Mouse (Mus musculus) lung, postnatal 14 days (tissue): Measurements from ENCODE around the gene Lpgat1.

ENCODE experiments used
- DNase-seq: peaks from one replicate; pipeline ENCODE4 v3.0.0; 2021

Lpgat1 gene

GRCm38 (mm10) chr1:191717601-191718498 lies at the start of gene Lpgat1:
TSS of gene Lpgat1 (plus strand) at chr1:191717834.
- DNase-seq, result peak; percentile 85

GRCm38 (mm10) chr1:191668030-191668429 lies 49.6 kb upstream of the Lpgat1 start:
- no peak for DNase-seq

DNA sequence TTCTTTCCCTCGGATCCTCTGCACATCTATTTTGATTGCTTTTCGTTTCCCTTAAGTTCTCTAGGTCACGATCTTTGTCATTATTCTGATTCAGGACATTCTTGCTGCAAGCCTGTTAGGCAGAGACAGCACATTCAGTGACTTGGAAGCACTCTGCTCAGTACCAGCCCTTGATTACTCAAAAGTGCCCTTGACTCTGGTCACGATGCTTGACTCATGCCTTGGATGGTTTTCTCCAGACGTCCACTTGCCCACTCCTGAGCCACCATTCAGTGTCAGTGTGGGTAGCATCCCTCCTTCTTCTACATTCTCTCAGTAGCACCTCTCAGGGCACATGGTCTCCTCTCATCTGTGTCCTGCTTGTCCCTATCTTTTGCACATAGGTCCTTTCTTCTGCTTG lies 43.6 kb upstream of the Lpgat1 start:
- DNase-seq, result no peak

GRCm38 (mm10) chr1:191681633-191682032 lies 36.0 kb upstream of the Lpgat1 start:
- no peak for DNase-seq

DNA sequence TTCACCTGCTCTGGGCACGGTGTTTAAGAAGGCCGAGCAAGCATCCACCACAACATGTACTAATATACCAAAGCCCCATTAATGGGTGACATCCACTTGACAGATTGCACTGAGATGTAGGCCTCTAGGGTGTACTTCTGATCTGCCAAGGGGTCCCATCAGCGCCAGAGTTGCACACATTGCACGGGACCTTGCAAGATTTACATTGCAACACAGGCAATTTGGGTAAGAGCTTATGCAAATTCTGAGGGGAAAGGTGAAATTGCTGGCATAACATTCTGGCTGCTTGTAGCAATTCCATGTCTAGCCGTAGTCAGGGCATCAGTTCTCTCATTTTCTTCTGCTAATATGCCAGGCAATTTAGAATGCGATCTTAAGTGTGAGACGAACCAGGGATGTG lies 30.1 kb upstream of the Lpgat1 start:
- DNase-seq, result no peak

DNA sequence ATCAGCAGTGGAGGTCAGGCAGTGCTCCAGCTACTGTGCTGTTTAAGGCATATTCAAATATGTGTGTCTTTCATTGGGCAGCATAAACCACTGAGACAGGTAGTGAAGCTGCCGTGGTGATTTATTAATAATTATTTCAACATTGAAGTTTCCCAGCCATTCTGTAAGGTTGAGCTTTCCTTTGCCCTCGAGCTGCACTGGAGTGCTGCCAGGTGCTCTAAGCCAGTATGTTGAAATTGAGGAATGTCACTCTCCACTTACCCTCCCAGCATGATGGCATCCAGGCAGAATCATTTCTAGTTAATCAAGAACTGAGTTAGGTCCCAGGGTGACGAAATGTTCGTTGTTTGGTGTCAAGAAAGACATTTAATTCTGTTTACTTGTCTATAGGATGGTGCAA lies 24.4 kb upstream of the Lpgat1 start:
- peak; percentile 64 for DNase-seq

GRCm38 (mm10) chr1:191698253-191698795 lies 19.3 kb upstream of the Lpgat1 start:
- no peak for DNase-seq

DNA sequence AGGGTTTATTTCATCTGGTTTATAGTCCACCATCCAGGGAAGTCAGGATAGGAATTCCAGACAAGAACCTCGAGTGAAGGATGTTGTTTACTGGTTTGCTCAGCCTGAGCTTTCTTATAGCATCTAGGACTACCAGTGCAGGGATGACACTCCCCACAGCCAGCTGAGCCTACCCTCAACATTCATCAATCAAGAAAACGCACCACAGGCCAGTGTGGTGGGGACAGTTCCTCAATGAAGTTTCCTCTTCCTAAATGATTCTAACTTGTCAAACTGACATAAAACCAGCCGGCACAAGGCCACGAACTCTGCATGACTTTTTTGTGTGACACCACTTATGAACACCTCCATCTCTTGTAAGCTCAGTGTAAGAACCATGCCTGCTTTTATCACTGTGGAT lies 13.1 kb upstream of the Lpgat1 start:
- DNase-seq, result no peak

- DNase-seq, result no peak
Observed at GRCm38 (mm10) chr1:191706541-191707078, 11.0 kb upstream of the Lpgat1 start.

DNA sequence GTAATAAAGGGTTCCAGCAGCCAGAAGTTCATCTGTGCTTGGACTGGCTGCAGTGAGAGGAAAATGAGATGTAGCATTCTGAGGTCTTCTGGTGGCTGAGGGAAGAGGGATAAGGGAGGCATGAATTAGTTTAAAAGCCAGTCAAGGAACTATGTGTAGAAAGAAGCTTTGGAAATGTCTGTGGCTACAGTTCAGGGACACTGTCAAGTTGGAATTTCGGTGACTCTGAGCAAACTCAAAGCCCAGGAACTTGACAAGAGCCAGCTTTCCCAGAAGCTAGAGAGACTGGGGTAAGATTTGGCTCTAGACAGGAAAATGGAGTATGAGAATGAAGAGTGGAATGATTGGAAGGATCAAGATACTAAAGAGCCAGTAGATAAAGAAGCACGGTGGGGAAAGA lies 7.8 kb upstream of the Lpgat1 start:
- no peak for DNase-seq

DNA sequence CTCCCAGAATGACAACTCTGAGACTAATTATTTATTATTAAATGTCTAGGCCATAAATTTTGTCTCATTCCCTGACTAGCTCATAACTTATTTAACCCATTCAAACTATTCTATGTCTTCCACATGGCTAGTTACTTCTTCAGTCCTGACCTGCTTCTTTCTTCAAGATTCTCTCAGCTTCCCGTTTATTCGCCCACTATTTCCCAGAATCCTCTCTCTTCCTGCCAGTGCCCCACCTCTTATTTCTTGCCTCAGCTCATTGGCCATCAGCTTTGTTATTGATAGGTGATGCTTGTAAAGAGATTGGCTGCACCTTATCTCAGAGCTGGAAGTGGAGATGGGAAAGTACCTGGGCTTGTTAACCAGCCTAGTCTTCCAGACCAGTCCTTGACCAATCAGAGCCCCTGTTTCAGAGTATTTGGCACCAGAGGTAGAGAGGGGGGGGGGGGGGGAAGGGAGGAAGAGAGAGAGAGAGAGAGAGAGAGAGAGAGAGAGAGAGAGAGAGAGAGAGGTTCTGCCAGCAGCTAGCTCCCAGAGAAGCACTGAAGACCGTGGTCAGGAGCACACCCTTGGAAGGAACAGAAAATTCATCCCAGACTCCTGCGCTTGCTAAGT lies 5.3 kb upstream of the Lpgat1 start:
- no peak for DNase-seq

DNA sequence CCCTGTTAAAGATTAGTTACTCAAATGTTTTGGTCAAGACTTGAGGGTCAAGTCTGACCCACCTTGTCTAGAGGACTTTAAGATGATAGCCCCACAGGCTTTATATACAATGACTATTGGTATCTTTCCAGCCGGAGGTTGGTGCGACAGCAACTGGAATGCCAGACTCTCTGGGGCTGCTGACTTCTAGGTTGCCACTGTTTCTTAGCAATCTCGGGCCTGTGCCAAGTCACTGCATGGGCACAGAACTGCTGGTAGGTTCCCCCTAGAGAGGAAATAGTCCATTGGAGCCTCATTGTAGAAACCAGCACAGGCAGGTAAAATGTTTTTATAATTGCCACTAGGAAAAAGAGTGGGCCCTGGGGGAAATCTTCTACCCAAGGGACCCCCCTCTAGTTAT lies 3.8 kb upstream of the Lpgat1 start:
- DNase-seq, result no peak

DNA sequence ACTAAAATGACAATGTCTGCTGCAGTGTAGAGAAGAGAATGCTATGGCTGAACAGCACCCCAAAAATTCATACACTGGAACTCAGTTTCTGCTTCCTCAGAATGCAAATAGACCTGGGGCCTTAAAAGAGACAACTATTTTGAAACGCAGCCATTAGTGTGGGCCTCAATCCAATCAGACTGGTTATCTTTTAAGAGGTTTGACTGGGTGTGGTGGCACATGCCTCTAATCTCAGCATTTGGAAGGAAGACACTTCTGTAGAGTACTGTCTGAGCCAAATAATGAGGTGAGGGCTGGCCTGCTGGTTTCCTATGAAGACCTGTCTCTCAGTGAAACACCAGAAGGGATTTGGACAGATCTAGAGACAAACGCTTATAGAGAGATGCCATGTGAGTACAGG lies 2.5 kb upstream of the Lpgat1 start:
- DNase-seq, result no peak

GRCm38 (mm10) chr1:191717141-191717540 lies 493 bp upstream of the Lpgat1 start:
- DNase-seq, result no peak

GRCm38 (mm10) chr1:191718522-191719281 lies 1.1 kb downstream of the Lpgat1 start:
- peak; percentile 32 for DNase-seq

GRCm38 (mm10) chr1:191719326-191719725 lies 1.7 kb downstream of the Lpgat1 start:
- DNase-seq, result no peak

DNA sequence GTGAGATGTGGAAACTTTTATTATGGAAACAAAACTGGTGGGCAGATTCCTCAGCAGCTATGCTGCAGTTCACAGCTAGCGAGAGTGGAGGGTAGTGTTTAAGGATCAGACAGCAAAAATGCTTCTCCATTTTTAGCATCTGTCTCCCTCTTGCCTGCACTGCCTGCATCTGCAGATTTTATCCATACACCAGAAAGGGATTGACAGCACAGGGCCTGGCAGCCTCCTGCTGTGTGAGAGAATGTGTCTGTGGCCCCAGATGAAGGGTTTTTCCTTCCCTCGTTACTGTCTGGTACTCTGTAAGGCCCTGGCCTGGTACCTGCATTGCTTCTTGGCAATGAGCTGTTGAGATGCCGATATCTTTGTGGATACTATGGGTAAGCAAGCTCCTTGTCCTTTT lies 2.8 kb downstream of the Lpgat1 start:
- DNase-seq, result no peak

GRCm38 (mm10) chr1:191722706-191723105 lies 5.1 kb downstream of the Lpgat1 start:
- no peak for DNase-seq

DNA sequence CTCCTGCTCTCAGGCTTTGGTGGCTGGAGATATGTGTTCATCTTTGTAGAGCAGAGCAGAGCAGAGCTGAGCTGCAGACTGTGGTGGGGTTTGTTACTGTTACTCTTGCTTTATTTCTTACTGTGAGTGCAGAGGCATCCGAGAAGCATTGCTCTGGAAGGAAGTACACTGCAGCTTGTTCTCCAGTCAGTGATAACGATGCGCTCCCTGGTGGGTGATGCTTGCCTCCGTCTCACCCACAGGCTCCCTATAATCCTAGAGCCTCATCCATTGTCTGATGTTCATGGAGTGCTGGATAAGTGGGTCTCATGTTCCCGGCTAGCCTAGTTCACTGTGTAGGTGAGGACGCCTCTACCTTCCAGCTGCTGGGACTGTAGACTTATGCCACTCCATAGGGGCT lies 6.0 kb downstream of the Lpgat1 start:
- no peak for DNase-seq

DNA sequence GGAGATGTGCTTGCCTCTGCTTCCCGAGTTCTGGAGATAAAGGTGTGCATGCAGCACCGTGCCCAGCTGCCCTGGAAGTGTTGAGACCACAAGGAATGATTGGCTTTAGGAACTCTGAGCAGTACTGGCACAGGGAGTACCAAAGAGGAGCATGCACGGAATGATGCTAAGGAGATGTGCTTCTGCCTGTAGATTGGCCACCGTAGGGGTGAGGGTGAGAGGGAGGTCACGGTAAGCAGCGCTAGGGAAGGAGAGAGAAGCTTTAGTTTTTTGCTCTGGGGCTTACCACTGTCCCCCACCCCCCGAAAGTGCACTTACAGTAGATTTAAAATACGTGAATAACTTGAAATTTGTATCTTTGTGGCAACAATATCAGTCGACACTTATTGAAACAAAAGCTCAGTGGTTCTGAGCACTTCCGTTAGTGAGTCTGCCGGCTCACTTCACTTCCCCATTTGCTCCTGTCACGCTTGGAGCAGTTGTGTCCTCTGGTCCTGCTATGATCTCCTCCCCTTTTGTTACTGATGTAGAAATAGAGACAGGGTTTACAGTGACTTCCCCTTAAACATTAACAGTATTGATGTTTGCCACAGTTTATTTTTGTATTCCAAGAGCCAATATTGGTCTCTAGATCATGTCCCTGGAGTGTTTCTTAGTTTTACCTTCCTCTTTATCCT lies 6.9 kb downstream of the Lpgat1 start:
- DNase-seq, result no peak

DNA sequence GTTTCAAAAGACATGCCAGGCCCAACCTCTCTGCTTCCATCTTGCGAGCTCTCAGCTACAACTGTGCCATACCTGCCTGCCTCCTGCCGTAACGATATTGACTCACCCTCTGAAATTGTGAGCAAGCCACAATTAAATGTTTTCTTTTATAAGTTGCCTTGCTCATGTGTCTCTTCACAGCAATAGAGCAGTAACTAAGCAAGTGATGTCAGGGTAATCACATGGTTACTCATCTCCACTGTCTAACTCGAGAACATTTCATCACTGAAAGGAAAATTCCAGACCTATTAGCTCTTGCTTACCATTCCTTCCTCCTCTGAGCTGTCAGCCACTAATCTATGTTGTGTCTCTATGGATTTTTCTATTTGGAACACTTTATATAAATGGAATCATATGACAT lies 15.0 kb downstream of the Lpgat1 start:
- no peak for DNase-seq

DNA sequence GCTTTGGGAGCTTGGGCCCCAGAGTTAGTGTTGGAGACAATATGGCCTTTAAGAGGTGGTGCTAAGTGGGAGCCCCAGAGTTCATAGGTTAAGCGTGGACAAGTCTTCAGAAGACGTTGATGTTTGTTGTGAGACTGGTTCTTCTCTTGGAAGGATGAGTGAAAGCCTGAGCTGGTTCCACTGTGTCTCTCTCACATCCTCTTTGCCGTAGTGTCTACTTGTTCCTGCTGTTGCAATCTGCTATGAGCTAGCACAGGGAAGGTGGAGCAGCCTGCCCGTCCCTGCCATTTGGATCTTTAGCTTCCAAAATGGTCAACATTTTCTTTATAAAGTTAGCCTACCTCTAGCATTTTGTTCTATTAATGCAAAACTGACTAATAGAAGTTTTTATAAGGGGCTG lies 16.2 kb downstream of the Lpgat1 start:
- no peak for DNase-seq

DNA sequence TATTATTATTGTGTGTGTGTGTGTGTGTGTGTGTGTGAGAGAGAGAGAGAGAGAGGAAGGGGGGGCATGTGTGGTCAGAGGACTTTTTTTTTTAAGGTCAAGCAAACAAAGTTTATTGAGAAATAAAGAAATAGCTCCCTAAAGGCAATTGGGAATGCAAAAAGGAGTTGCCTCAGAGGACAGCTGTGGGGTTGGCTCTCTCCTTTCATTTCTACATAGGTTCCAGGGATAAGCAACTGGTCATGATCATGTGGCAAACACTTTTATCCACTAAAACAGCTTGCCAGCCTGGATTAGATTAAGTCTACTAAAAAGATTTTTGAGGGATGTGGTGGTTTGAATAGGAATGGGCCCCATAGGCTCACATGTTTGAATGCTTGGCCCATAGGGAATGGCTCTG lies 18.8 kb downstream of the Lpgat1 start:
- DNase-seq, result no peak
